Mouse (Mus musculus): ENCODE measurements around the gene Pigz. TPM values are rescaled to one million over a fixed set of nuclear protein-coding genes. Genes with fewer than 3 reads are reported as not detected.

Gene Pigz
- polyA plus RNA-seq, 1 experiment from 2014 or later = 1.4 TPM

DNA sequence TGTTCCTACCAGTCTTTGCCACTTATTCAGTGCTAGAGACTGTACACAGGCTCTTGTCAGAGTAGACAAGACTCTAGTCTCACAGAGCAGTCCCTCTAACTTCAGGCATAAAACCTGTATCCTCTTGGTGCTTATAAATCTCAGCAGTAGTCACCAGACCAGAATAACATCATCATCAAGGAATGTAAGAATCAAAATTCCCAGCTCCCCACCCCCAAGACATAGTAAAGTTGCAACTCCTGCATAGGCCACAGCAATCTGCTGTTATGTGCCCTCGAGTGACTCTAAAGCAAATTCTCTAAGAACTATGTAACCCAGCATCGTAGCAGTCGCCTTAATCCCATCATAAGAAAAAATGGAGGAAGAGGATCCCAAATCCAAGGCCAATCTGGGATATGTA is 45.9 kb downstream of the Pigz start:
- H3K4me3 ChIP-seq = no peak overlapping the region
- peaks cover 82% of the 10 kb centered on the region for H3K36me3 ChIP-seq (replicated peaks)
- H3K27me3 ChIP-seq (ENCODE audit: poor library complexity, severe bottlenecking) = no peaks in the 10 kb centered on the region
- 90% methylated on average over 3 of the region's 3 CpGs for WGBS
- no peak overlapping the region for H3K27ac ChIP-seq
- no peak for DNase-seq (ENCODE audit: extremely low spot score, low spot score)
- H3K9me3 ChIP-seq = no peaks in the 10 kb centered on the region
- H3K4me1 ChIP-seq = no peaks in the 10 kb centered on the region

DNA sequence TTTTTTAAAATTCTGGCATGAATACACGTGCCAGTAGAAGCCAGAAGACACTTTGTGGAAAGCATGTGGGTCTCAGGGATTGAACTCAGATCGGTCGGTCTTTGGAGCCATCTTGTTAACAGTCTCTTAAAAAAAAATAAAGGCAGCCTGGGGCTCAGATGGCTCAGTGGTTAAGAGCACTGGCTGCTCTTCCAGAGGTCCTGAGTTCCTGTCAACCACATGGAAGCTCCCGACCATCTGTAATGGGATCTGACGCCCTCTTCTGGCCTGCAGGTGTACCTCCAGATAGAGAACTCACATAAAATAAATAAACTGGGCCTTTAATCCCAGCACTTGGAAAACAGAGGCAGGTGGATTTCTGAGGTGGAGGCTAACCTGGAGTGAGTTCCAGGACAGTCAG is 47.3 kb downstream of the Pigz start:
- Histone ChIP-seq H3K27me3 (ENCODE audit: poor library complexity, severe bottlenecking) (no peaks in the 10 kb centered on the region), H3K9me3 (no peaks in the 10 kb centered on the region), H3K27ac (no peak overlapping the region), H3K4me1 (no peaks in the 10 kb centered on the region), H3K36me3 (replicated peaks) (peaks cover 81% of the 10 kb centered on the region), H3K4me3 (no peak overlapping the region)
- no peak for DNase-seq (ENCODE audit: extremely low spot score, low spot score)
- WGBS = 75% methylated on average over 5 of the region's 5 CpGs

- no peaks in the 10 kb centered on the region for H3K27me3 ChIP-seq (ENCODE audit: poor library complexity, severe bottlenecking)
- no peaks in the 10 kb centered on the region for H3K9me3 ChIP-seq
- no peak overlapping the region for H3K4me3 ChIP-seq
- H3K36me3 ChIP-seq (replicated peaks) = peaks cover 79% of the 10 kb centered on the region
- 29% methylated on average over 1 of the region's 1 CpGs for whole genome bisulfite sequencing
- no peaks in the 10 kb centered on the region for H3K4me1 ChIP-seq
- H3K27ac ChIP-seq = no peak overlapping the region
- no peak for DNase-seq (ENCODE audit: extremely low spot score, low spot score)
Measured at GRCm38 (mm10) chr16:31992039-31992438, 58.4 kb downstream of the Pigz start.

DNA sequence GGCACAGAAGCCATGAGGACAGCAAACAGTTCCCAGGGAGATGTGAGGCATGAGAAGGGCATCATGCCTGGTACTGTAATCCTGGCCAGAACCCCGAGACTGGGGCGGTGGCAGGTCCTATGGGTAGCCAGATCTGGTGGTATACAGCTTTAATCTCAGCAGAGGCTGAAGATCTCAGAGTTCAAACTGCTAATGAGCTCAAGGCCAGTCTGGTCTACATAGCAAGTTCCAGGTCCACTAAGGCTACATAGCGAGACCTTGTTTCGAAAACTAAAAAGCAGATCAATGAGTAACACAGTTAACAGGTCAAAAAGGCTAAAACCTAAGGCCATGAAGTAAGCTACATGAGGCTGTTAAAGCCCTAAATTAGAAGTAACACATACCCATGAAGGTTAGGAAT is 59.5 kb downstream of the Pigz start:
- peaks cover 75% of the 10 kb centered on the region for H3K36me3 ChIP-seq (replicated peaks)
- WGBS = 95% methylated on average over 4 of the region's 4 CpGs
- no peak for DNase-seq (ENCODE audit: extremely low spot score, low spot score)

DNA sequence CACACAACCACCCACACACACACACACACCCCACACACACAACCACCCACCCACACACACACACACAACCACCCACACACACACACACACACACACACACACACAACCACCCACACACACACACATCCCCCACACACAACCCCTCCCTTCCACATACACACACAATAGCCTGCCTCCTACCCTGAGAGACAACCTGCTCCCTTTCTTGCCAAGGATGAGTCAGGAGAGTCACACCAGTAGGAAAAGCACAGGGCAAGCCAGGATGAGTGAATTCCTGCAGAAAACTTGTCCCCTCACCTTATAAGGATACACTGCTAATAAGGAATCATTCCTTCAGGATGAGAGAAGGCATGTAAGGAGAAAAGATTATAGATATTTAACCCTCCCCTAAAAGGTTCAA is 60.3 kb downstream of the Pigz start:
- Histone ChIP-seq H3K9me3 (no peaks in the 10 kb centered on the region), H3K4me3 (no peak overlapping the region), H3K27me3 (ENCODE audit: poor library complexity, severe bottlenecking) (no peaks in the 10 kb centered on the region), H3K36me3 (replicated peaks) (peaks cover 72% of the 10 kb centered on the region), H3K4me1 (no peaks in the 10 kb centered on the region), H3K27ac (no peak overlapping the region)
- DNase-seq (ENCODE audit: extremely low spot score, low spot score) = no peak

More for the DNA sequence above, 59.5 kb downstream of the Pigz start:
- Histone ChIP-seq H3K4me1 (no peaks in the 10 kb centered on the region), H3K27me3 (ENCODE audit: poor library complexity, severe bottlenecking) (no peaks in the 10 kb centered on the region), H3K9me3 (no peaks in the 10 kb centered on the region), H3K4me3 (no peak overlapping the region), H3K27ac (no peak overlapping the region)

Small RNA genes within 50 kb of the gene (microRNA-seq; reads per million reads assigned to microRNA genes)
- not detected for gene Gm26269

Other genes with a start within 250 kb of the Pigz start
- 0.17 TPM in 1 of 2 replicates, not detected in the other for gene Meltf, start 55.0 kb upstream of the Pigz start, polyA plus RNA-seq (2016; fragmentation: Nextera tagmentation; extraction: Ambion mirVana)
- 88.1 and 91.8 TPM in 2 replicates for gene 0610012G03Rik, start 14.6 kb downstream of the Pigz start, polyA plus RNA-seq (2016; fragmentation: Nextera tagmentation; extraction: Ambion mirVana)
- 143 and 146 TPM in 2 replicates for gene Ncbp2, start 14.7 kb downstream of the Pigz start, polyA plus RNA-seq (2016; fragmentation: Nextera tagmentation; extraction: Ambion mirVana)
- 19.0 and 21.0 TPM in 2 replicates for gene Senp5, start 69.4 kb downstream of the Pigz start, polyA plus RNA-seq (2016; fragmentation: Nextera tagmentation; extraction: Ambion mirVana)
- 41.0 and 41.3 TPM in 2 replicates for gene Pak2, start 145.5 kb downstream of the Pigz start, polyA plus RNA-seq (2016; fragmentation: Nextera tagmentation; extraction: Ambion mirVana)
- 153 TPM in 2 replicates for gene Pigx, start 165.9 kb downstream of the Pigz start, polyA plus RNA-seq (2016; fragmentation: Nextera tagmentation; extraction: Ambion mirVana)
- gene Cep19, start 165.9 kb downstream of the Pigz start, polyA plus RNA-seq (2016; fragmentation: Nextera tagmentation; extraction: Ambion mirVana) = 41.0 and 44.0 TPM in 2 replicates
- gene Nrros, start 231.7 kb downstream of the Pigz start, polyA plus RNA-seq (2016; fragmentation: Nextera tagmentation; extraction: Ambion mirVana) = 7.3 and 9.3 TPM in 2 replicates
- gene Bex6, start 246.0 kb downstream of the Pigz start, polyA plus RNA-seq (2016; fragmentation: Nextera tagmentation; extraction: Ambion mirVana) = 0.62 TPM in 1 of 2 replicates, not detected in the other